Mouse (Mus musculus) limb, embryonic 11.5 days (tissue): ENCODE results near the gene Olfr780. TPM values are rescaled to one million over a fixed set of nuclear protein-coding genes. Genes with fewer than 3 reads are reported as not detected.

Experiments used
- polyA plus RNA-seq: library from polyadenylated mRNA; unstranded; fragments of >200 nt; fragmentation: Nextera tagmentation; extraction: Ambion mirVana; gene quantifications from 2 replicates; pipeline ENCODE4 v1.2.1, GENCODE M21; 2014

The Olfr780 gene
- polyA plus RNA-seq, 1 experiment from 2014 or later: not detected

Other genes with a start within 250 kb of the Olfr780 start
- gene Olfr766-ps1, start 249.1 kb upstream of the Olfr780 start, polyA plus RNA-seq: not detected in 2 replicates
- gene Olfr767, start 235.2 kb upstream of the Olfr780 start, polyA plus RNA-seq: not detected in 2 replicates
- gene Olfr768, start 218.7 kb upstream of the Olfr780 start, polyA plus RNA-seq: not detected in 2 replicates
- gene Olfr769, start 200.3 kb upstream of the Olfr780 start, polyA plus RNA-seq: not detected in 2 replicates
- not detected in 2 replicates for gene Olfr770, start 179.1 kb upstream of the Olfr780 start, polyA plus RNA-seq
- not detected in 2 replicates for gene Olfr771, start 153.4 kb upstream of the Olfr780 start, polyA plus RNA-seq
- gene Olfr772, start 140.2 kb upstream of the Olfr780 start, polyA plus RNA-seq: not detected in 2 replicates
- not detected in 2 replicates for gene Olfr773, start 130.7 kb upstream of the Olfr780 start, polyA plus RNA-seq
- gene Olfr774, start 81.9 kb upstream of the Olfr780 start, polyA plus RNA-seq: not detected in 2 replicates
- gene Olfr775, start 69.7 kb upstream of the Olfr780 start, polyA plus RNA-seq: not detected in 2 replicates
- gene Olfr776, start 59.0 kb upstream of the Olfr780 start, polyA plus RNA-seq: not detected in 2 replicates
- gene Olfr777, start 46.6 kb upstream of the Olfr780 start, polyA plus RNA-seq: not detected in 2 replicates
- gene Olfr781, start 10.7 kb downstream of the Olfr780 start, polyA plus RNA-seq: not detected in 2 replicates
- gene Olfr782, start 30.7 kb downstream of the Olfr780 start, polyA plus RNA-seq: not detected in 2 replicates
- gene Olfr784, start 66.0 kb downstream of the Olfr780 start, polyA plus RNA-seq: 0.04 and 0.06 TPM in 2 replicates
- gene Olfr785, start 87.3 kb downstream of the Olfr780 start, polyA plus RNA-seq: not detected in 2 replicates
- gene Olfr786, start 109.2 kb downstream of the Olfr780 start, polyA plus RNA-seq: not detected in 2 replicates
- not detected in 2 replicates for gene Olfr787, start 143.7 kb downstream of the Olfr780 start, polyA plus RNA-seq
- not detected in 2 replicates for gene Olfr788, start 152.9 kb downstream of the Olfr780 start, polyA plus RNA-seq
- not detected in 2 replicates for gene Olfr789, start 166.6 kb downstream of the Olfr780 start, polyA plus RNA-seq
- not detected in 2 replicates for gene Olfr790, start 180.4 kb downstream of the Olfr780 start, polyA plus RNA-seq
- gene Olfr791, start 203.7 kb downstream of the Olfr780 start, polyA plus RNA-seq: not detected in 2 replicates
- gene Olfr792, start 221.0 kb downstream of the Olfr780 start, polyA plus RNA-seq: not detected in 2 replicates
- not detected in 2 replicates for gene Olfr794, start 249.5 kb downstream of the Olfr780 start, polyA plus RNA-seq